Mouse (Mus musculus) lung, postnatal 0 days (tissue): ENCODE measurements around the gene Lrrc20.

ENCODE experiments used
- CTCF ChIP-seq: IDR thresholded peaks from 2 replicates; pipeline ENCODE4 v1.5.1; 2016; ENCODE audit warnings: antibody characterized with exemption, mild to moderate bottlenecking
- EP300 ChIP-seq: IDR thresholded peaks from 2 replicates; pipeline ENCODE4 v1.6.1; 2016; ENCODE audit warnings: antibody characterized with exemption, mild to moderate bottlenecking, control low read depth

- TF ChIP-seq CTCF (no peak), EP300 (no peak)
Observed at GRCm38 (mm10) chr10:61564408-61564807, 88.8 kb downstream of the Lrrc20 start.
